ENCODE assay signal across 23 mouse cellular contexts in the genomic region with DNA sequence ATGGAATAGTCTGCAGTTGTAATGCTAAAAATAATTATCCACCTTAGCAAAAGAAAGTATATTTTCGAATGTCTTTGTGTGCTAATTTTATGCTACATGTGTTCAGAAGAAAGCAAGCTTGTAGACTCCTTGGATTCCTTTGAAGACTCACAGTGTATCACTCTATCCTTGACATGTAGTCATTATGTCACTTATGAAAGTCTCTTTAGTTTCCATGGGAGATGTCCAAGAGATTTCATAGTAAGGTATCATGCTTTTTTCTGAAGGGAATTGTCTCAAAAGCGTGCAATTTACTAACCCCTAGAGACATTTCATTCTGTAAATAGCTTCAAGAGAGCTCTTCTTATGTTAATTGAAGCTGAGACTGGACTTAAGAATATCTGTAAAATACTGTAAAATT.
"Had no signal": no experiment of that assay in that cellular context is flagged by ENCODE, and none has a peak within 500 bp of the region (broad histone marks: within the 10 kb centered on the region; RNA-seq: fewer than 3 reads in every experiment).

No protein-coding gene starts in this region.

- H3K36me3 ChIP-seq: heart, embryonic 13.5 days; heart, embryonic 15.5 days; hindbrain, embryonic 13.5 days; hindbrain, embryonic 15.5 days; limb, embryonic 10.5 days; limb, embryonic 12.5 days had no signal

- H3K27ac ChIP-seq: heart, adult 2 months; heart, embryonic 13.5 days; heart, embryonic 15.5 days; hindbrain, embryonic 13.5 days; hindbrain, embryonic 15.5 days; hindbrain, postnatal 0 days; layer of hippocampus, adult 2 months; left cerebral cortex, adult 2 months; limb, embryonic 10.5 days; limb, embryonic 12.5 days had no signal

- H3K9ac ChIP-seq: heart, embryonic 13.5 days; heart, embryonic 15.5 days; hindbrain, embryonic 13.5 days; hindbrain, embryonic 15.5 days; limb, embryonic 12.5 days had no signal

- ATAC-seq: hindbrain, postnatal 0 days; intestine, embryonic 16.5 days had no signal

- H3K4me3 ChIP-seq: heart, adult 2 months; heart, embryonic 13.5 days; heart, embryonic 15.5 days; hindbrain, embryonic 13.5 days; hindbrain, embryonic 15.5 days; layer of hippocampus, adult 2 months; left cerebral cortex, adult 2 months; limb, embryonic 10.5 days; limb, embryonic 12.5 days had no signal

- DNase-seq: gastrocnemius, postnatal 14 days; gastrocnemius, postnatal 36 days; heart, adult 11 months; heart, adult 2 months; heart, postnatal 14 days; heart, postnatal 36 days; kidney, adult 18-20 months; kidney, adult 8-10 months; kidney, postnatal 10 days; kidney, postnatal 25 days; kidney, postnatal 4 days; liver had no signal

- H3K9me3 ChIP-seq: heart, embryonic 13.5 days; heart, embryonic 15.5 days; hindbrain, embryonic 13.5 days; hindbrain, embryonic 15.5 days; limb, embryonic 10.5 days; limb, embryonic 12.5 days had no signal

- H3K27me3 ChIP-seq: heart, embryonic 13.5 days; heart, embryonic 15.5 days; hindbrain, embryonic 13.5 days; hindbrain, embryonic 15.5 days; limb, embryonic 12.5 days had no signal

- H3K4me2 ChIP-seq: heart, embryonic 11.5 days; heart, embryonic 13.5 days; heart, embryonic 15.5 days; hindbrain, embryonic 13.5 days; hindbrain, embryonic 15.5 days; limb, embryonic 12.5 days had no signal

- H3K4me1 ChIP-seq: heart, embryonic 15.5 days; hindbrain, embryonic 13.5 days; hindbrain, embryonic 15.5 days had no signal
